In genomic region chr17:21536096-21536495, GRCm38 (mm10) we compare ENCODE assay signal across 8 mouse cellular contexts. TPM values are rescaled to one million over a fixed set of nuclear protein-coding genes. Genes with fewer than 3 reads are reported as not detected.
DNase-seq lines count a peak whose midpoint lies in the region; ATAC-seq and TF ChIP-seq lines count a peak whose summit lies in the region.

No protein-coding gene starts in this region.

- 39% methylated on average over 7 of the region's 7 CpGs for WGBS in embryonic facial prominence, embryonic 10.5 days
- WGBS in intestine, embryonic 16.5 days = 33% methylated on average over 7 of the region's 7 CpGs
- 40% methylated on average over 7 of the region's 7 CpGs for WGBS in neural tube, embryonic 13.5 days

- H3K27me3 ChIP-seq in embryonic facial prominence, embryonic 10.5 days (replicated peaks; ENCODE audit: low read depth, poor library complexity, severe bottlenecking) = no peaks in the 10 kb centered on the region
- no peaks in the 10 kb centered on the region for H3K27me3 ChIP-seq in intestine, embryonic 16.5 days (replicated peaks; ENCODE audit: control insufficient read depth, insufficient read depth, low read length)
- H3K27me3 ChIP-seq in neural tube, embryonic 13.5 days = no peaks in the 10 kb centered on the region

- no peak for ATAC-seq in intestine, embryonic 16.5 days
- ATAC-seq in neural tube, embryonic 13.5 days (ENCODE audit: low read depth) = no peak

- H3K4me3 ChIP-seq in layer of hippocampus, adult 2 months = peak overlapping the region; percentile 62
- peak overlapping the region; percentile 62 for H3K4me3 ChIP-seq in embryonic facial prominence, embryonic 10.5 days
- peak overlapping the region; percentile 60 for H3K4me3 ChIP-seq in intestine, embryonic 16.5 days (ENCODE audit: low read length)
- peak overlapping the region; percentile 44 for H3K4me3 ChIP-seq in neural tube, embryonic 13.5 days

- peak overlapping the region; percentile 73 for H3K9ac ChIP-seq in intestine, embryonic 16.5 days (ENCODE audit: low read depth, low read length)
- H3K9ac ChIP-seq in neural tube, embryonic 13.5 days = peak overlapping the region; percentile 66; the same call in 1 of the 2 replicates

- H3K4me1 ChIP-seq in embryonic facial prominence, embryonic 10.5 days = peaks cover 28% of the 10 kb centered on the region
- peaks cover 18% of the 10 kb centered on the region for H3K4me1 ChIP-seq in intestine, embryonic 16.5 days (ENCODE audit: control insufficient read depth, insufficient read depth, low read length)
- peaks cover 26% of the 10 kb centered on the region for H3K4me1 ChIP-seq in neural tube, embryonic 13.5 days (replicated peaks)

- peak overlapping the region; percentile 82 for H3K27ac ChIP-seq in layer of hippocampus, adult 2 months
- no peak overlapping the region for H3K27ac ChIP-seq in embryonic facial prominence, embryonic 10.5 days (replicated peaks)
- H3K27ac ChIP-seq in intestine, embryonic 16.5 days (ENCODE audit: low read length) = no peak overlapping the region
- H3K27ac ChIP-seq in neural tube, embryonic 13.5 days (replicated peaks) = no peak overlapping the region

- TF ChIP-seq CTCF in layer of hippocampus, adult 2 months (conservative IDR thresholded peaks at IDR 0.05) = no peak

- peak overlapping the region; percentile 80 for H3K4me2 ChIP-seq in intestine, embryonic 16.5 days (ENCODE audit: low read depth, low read length)
- H3K4me2 ChIP-seq in neural tube, embryonic 13.5 days = peak overlapping the region; percentile 72

- no peak for DNase-seq in layer of hippocampus, adult 2 months (ENCODE audit: low spot score in 2 of 2)
- no peak for DNase-seq in layer of hippocampus, adult 9-11 months
- DNase-seq in embryonic facial prominence, embryonic 10.5 days (ENCODE audit: low spot score) = no peak
- no peak for DNase-seq in adrenal gland, postnatal 10 days
- no peak for DNase-seq in Muller cell, postnatal 12 days (ENCODE audit: inconsistent ontology term)
- no peak for DNase-seq in gastrocnemius, postnatal 4 days (ENCODE audit: low spot score in 2 of 2)

- H3K9me3 ChIP-seq in embryonic facial prominence, embryonic 10.5 days = no peaks in the 10 kb centered on the region
- no peaks in the 10 kb centered on the region for H3K9me3 ChIP-seq in intestine, embryonic 16.5 days (ENCODE audit: control insufficient read depth, low read length)
- H3K9me3 ChIP-seq in neural tube, embryonic 13.5 days = no peaks in the 10 kb centered on the region

- H3K36me3 ChIP-seq in embryonic facial prominence, embryonic 10.5 days (replicated peaks) = no peaks in the 10 kb centered on the region
- H3K36me3 ChIP-seq in intestine, embryonic 16.5 days (ENCODE audit: control insufficient read depth, insufficient read depth, low read length) = no peaks in the 10 kb centered on the region
- no peaks in the 10 kb centered on the region for H3K36me3 ChIP-seq in neural tube, embryonic 13.5 days

RNA-seq across cellular contexts. Expression of gene Zfp52, which starts 0.8 kb away (rescaled TPM):
- 1 to 10 TPM; 5.7 to 7.4 TPM for total RNA-seq in layer of hippocampus, adult 2 months (2021)
- polyA plus RNA-seq in embryonic facial prominence, embryonic 10.5 days (2016; fragmentation: Nextera tagmentation; extraction: Ambion mirVana) = 2.8 and 3.0 TPM in 2 replicates
- 3.1 and 3.4 TPM in 2 replicates for polyA plus RNA-seq in intestine, embryonic 16.5 days (2015; fragmentation: Nextera tagmentation; extraction: Ambion mirVana)
- 1.8 and 2.3 TPM in 2 replicates for polyA plus RNA-seq in neural tube, embryonic 13.5 days (2015; fragmentation: Nextera tagmentation; extraction: Ambion mirVana)
- 10 to 100 TPM; 20.0 to 23.6 TPM for total RNA-seq in adrenal gland, postnatal 10 days (2021)
- total RNA-seq in gastrocnemius, postnatal 4 days (2021) = 1 to 10 TPM; 4.6 to 4.9 TPM

RNA-seq across cellular contexts. Expression of gene Zfp948, which starts 30.7 kb away (rescaled TPM):
- total RNA-seq in layer of hippocampus, adult 2 months (2021) = 10 to 100 TPM; 11.0 to 12.2 TPM
- polyA plus RNA-seq in embryonic facial prominence, embryonic 10.5 days (2016; fragmentation: Nextera tagmentation; extraction: Ambion mirVana) = 14.6 and 14.9 TPM in 2 replicates
- 17.7 and 18.2 TPM in 2 replicates for polyA plus RNA-seq in intestine, embryonic 16.5 days (2015; fragmentation: Nextera tagmentation; extraction: Ambion mirVana)
- 18.4 and 20.3 TPM in 2 replicates for polyA plus RNA-seq in neural tube, embryonic 13.5 days (2015; fragmentation: Nextera tagmentation; extraction: Ambion mirVana)
- total RNA-seq in adrenal gland, postnatal 10 days (2021) = 10 to 100 TPM; 10.3 to 11.4 TPM
- 10 to 100 TPM; 10.1 to 10.4 TPM for total RNA-seq in gastrocnemius, postnatal 4 days (2021)

RNA-seq across cellular contexts. Expression of gene Zfp53, which starts 47.3 kb away (rescaled TPM):
- total RNA-seq in layer of hippocampus, adult 2 months (2021) = 1 to 10 TPM; 5.0 to 5.7 TPM
- polyA plus RNA-seq in embryonic facial prominence, embryonic 10.5 days (2016; fragmentation: Nextera tagmentation; extraction: Ambion mirVana) = 8.6 and 9.5 TPM in 2 replicates
- polyA plus RNA-seq in intestine, embryonic 16.5 days (2015; fragmentation: Nextera tagmentation; extraction: Ambion mirVana) = 11.2 and 12.1 TPM in 2 replicates
- 9.4 and 10.1 TPM in 2 replicates for polyA plus RNA-seq in neural tube, embryonic 13.5 days (2015; fragmentation: Nextera tagmentation; extraction: Ambion mirVana)
- total RNA-seq in adrenal gland, postnatal 10 days (2021) = 1 to 10 TPM; 4.1 to 6.3 TPM
- total RNA-seq in gastrocnemius, postnatal 4 days (2021) = 1 to 10 TPM; 2.9 to 3.4 TPM
